Mouse (Mus musculus) liver, postnatal 0 days (tissue): ENCODE results near the gene Ccdc43.
"Not testable (repeated sequence)": the region's sequence is repeated elsewhere in the genome, so short reads cannot be mapped to it uniquely, and the experiment has no call there.

ENCODE experiments used
- CTCF ChIP-seq: sonication (generic); IDR thresholded peaks from 2 replicates; pipeline ENCODE4 v1.5.1; 2016; ENCODE audit warnings: antibody characterized with exemption, low read depth
- EP300 ChIP-seq: IDR thresholded peaks from 2 replicates; pipeline ENCODE4 v1.6.1; 2016; ENCODE audit warnings: antibody characterized with exemption, low read depth, mild to moderate bottlenecking

DNA sequence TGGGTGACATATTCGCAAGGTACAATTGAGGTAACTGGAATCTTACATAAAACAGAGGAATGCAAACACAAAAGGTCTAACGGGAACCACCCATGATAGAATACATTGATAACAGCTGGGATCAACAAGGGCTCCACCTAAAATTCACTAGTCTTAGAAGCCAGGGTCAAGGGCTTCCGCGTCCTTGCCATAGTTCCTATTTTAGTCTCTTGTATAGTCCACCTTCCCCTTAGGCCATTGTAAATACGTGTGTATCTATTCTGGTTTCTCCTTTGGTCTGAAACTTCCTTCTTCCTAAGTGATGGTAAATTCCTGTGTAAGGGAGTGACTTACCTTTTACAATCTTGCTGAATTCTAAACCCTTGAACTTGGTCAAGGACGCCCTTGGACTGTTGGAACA lies 4.6 kb upstream of the Ccdc43 start:
- not testable (repeated sequence) for TF ChIP-seq CTCF, EP300
